In genomic region chr10:68263969-68264688, GRCm38 (mm10) we compare ENCODE assay signal across 22 mouse cellular contexts. TPM values are rescaled to one million over a fixed set of nuclear protein-coding genes. Genes with fewer than 3 reads are reported as not detected.
DNase-seq lines count a peak whose midpoint lies in the region; ATAC-seq lines count a peak whose summit lies in the region.
"Had no signal": no experiment of that assay in that cellular context is flagged by ENCODE, and none has a peak within 500 bp of the region (broad histone marks: within the 10 kb centered on the region; RNA-seq: fewer than 3 reads in every experiment).

No protein-coding gene starts in this region.

- no peak overlapping the region for H3K4me2 ChIP-seq in kidney, embryonic 16.5 days (replicated peaks; ENCODE audit: low read depth, low read length)
- no peak overlapping the region for H3K4me2 ChIP-seq in midbrain, embryonic 13.5 days (replicated peaks)
- H3K4me2 ChIP-seq: forebrain, embryonic 12.5 days; hindbrain, embryonic 15.5 days; intestine, embryonic 15.5 days; limb, embryonic 12.5 days; neural tube, embryonic 12.5 days had no signal

- no peak for ATAC-seq in kidney, embryonic 16.5 days (ENCODE audit: low FRiP score, low TSS enrichment)
- ATAC-seq in common myeloid progenitor, adult 5-6 weeks (replicated peaks; ENCODE audit: low read depth, poor library complexity, severe bottlenecking), result peak; percentile 84
- peak; percentile 44; the same call in 1 of the 2 replicates for ATAC-seq in neutrophil, adult 5-6 weeks (ENCODE audit: extremely low read depth, insufficient number of reproducible peaks, low FRiP score, poor library complexity, severe bottlenecking)
- ATAC-seq in midbrain, embryonic 13.5 days, result no peak
- ATAC-seq: activated CD4-positive, CD25-positive, alpha-beta regulatory T cell, adult 4 months had no signal

- no peak for DNase-seq in kidney, adult 11 months
- DNase-seq in ES-CJ7 (ENCODE audit: low read depth, low spot score), result peak; percentile 60
- DNase-seq in adrenal gland, adult 18-20 months (ENCODE audit: low spot score in 2 of 2), result no peak
- DNase-seq: adrenal gland, postnatal 14 days; cerebellum, adult 18-20 months; cerebellum, postnatal 36 days; gastrocnemius, postnatal 14 days; heart, adult 2 months; heart, postnatal 36 days; lung, adult 18-20 months; thymus, postnatal 36 days had no signal

- H3K27me3 ChIP-seq in kidney, embryonic 16.5 days (ENCODE audit: insufficient read depth, low read length), result no peaks in the 10 kb centered on the region
- H3K27me3 ChIP-seq in midbrain, embryonic 13.5 days, result no peaks in the 10 kb centered on the region
- H3K27me3 ChIP-seq: forebrain, embryonic 12.5 days; hindbrain, embryonic 15.5 days; intestine, embryonic 15.5 days; limb, embryonic 12.5 days; neural tube, embryonic 12.5 days had no signal

- H3K4me1 ChIP-seq in kidney, embryonic 16.5 days (ENCODE audit: insufficient read depth, low read length), result peaks cover 21% of the 10 kb centered on the region
- peaks cover 5% of the 10 kb centered on the region; the same call in 1 of the 2 replicates for H3K4me1 ChIP-seq in midbrain, embryonic 13.5 days (replicated peaks)

- no peaks in the 10 kb centered on the region for H3K9me3 ChIP-seq in kidney, embryonic 16.5 days (ENCODE audit: low read length)
- no peaks in the 10 kb centered on the region for H3K9me3 ChIP-seq in midbrain, embryonic 13.5 days
- H3K9me3 ChIP-seq: forebrain, embryonic 12.5 days; hindbrain, embryonic 15.5 days; intestine, embryonic 15.5 days; limb, embryonic 12.5 days; midbrain, embryonic 10.5 days; neural tube, embryonic 12.5 days had no signal

- H3K27ac ChIP-seq in kidney, embryonic 16.5 days (ENCODE audit: low read length), result peak overlapping the region; percentile 63; the same call in 1 of the 2 replicates
- H3K27ac ChIP-seq in midbrain, embryonic 13.5 days, result no peak overlapping the region
- H3K27ac ChIP-seq: forebrain, embryonic 12.5 days; heart, adult 2 months; hindbrain, embryonic 15.5 days; intestine, embryonic 15.5 days; limb, embryonic 12.5 days; midbrain, embryonic 10.5 days; neural tube, embryonic 12.5 days had no signal

- H3K4me3 ChIP-seq in kidney, embryonic 16.5 days (ENCODE audit: low read length), result no peak overlapping the region
- H3K4me3 ChIP-seq in midbrain, embryonic 13.5 days (replicated peaks), result no peak overlapping the region
- H3K4me3 ChIP-seq: forebrain, embryonic 12.5 days; heart, adult 2 months; hindbrain, embryonic 15.5 days; intestine, embryonic 15.5 days; limb, embryonic 12.5 days; midbrain, embryonic 10.5 days; neural tube, embryonic 12.5 days had no signal

- no peak overlapping the region for H3K9ac ChIP-seq in kidney, embryonic 16.5 days (replicated peaks; ENCODE audit: low read length)
- H3K9ac ChIP-seq in midbrain, embryonic 13.5 days (replicated peaks), result no peak overlapping the region
- H3K9ac ChIP-seq: forebrain, embryonic 12.5 days; hindbrain, embryonic 15.5 days; intestine, embryonic 15.5 days; limb, embryonic 12.5 days; neural tube, embryonic 12.5 days had no signal

- peaks cover 2% of the 10 kb centered on the region; the same call in 1 of the 2 replicates for H3K36me3 ChIP-seq in kidney, embryonic 16.5 days (ENCODE audit: insufficient read depth, low read length)
- H3K36me3 ChIP-seq in midbrain, embryonic 13.5 days, result peaks cover 3% of the 10 kb centered on the region; the same call in 1 of the 2 replicates
- H3K36me3 ChIP-seq: forebrain, embryonic 12.5 days; intestine, embryonic 15.5 days; neural tube, embryonic 12.5 days had no signal

- 80% methylated on average over 10 of the region's 10 CpGs for WGBS in kidney, embryonic 16.5 days
- WGBS in midbrain, embryonic 13.5 days, result 95% methylated on average over 10 of the region's 10 CpGs

RNA-seq across cellular contexts. Expression of gene Arid5b, which starts 14.4 kb away (rescaled TPM):
- 34.0 and 41.4 TPM in 2 replicates for polyA plus RNA-seq in kidney, embryonic 16.5 days (2015; fragmentation: Nextera tagmentation; extraction: Ambion mirVana)
- total RNA-seq in common myeloid progenitor, adult 5-6 weeks (2017), result 6.8 and 7.0 TPM in 2 replicates
- total RNA-seq in neutrophil, adult 5-6 weeks (2017), result 39.8 and 41.2 TPM in 2 replicates
- total RNA-seq in adrenal gland, adult 18-20 months (2021), result 10 to 100 TPM; 14.0 to 25.3 TPM
- 18.0 and 20.5 TPM in 2 replicates for polyA plus RNA-seq in midbrain, embryonic 13.5 days (2015; fragmentation: Nextera tagmentation; extraction: Ambion mirVana)

Comparison
In these comparisons a context has a peak if more than half of its experiments do, and no peak if none do; other contexts are left out.
1. ATAC-seq: peak in common myeloid progenitor, adult 5-6 weeks (single experiment) and neutrophil, adult 5-6 weeks (single experiment); none in kidney, embryonic 16.5 days (single experiment) and midbrain, embryonic 13.5 days (single experiment).